Mouse (Mus musculus) embryonic facial prominence, embryonic 10.5 days (tissue): Measurements from ENCODE around the gene Rnf223. TPM values are rescaled to one million over a fixed set of nuclear protein-coding genes. Genes with fewer than 3 reads are reported as not detected.
A peak's percentile ranks its signal among the peaks of the same experiment; 100 is the strongest.
"Not testable (repeated sequence)": the region's sequence is repeated elsewhere in the genome, so short reads cannot be mapped to it uniquely, and the experiment has no call there.

Source experiments
- DNase-seq: peaks from one replicate; pipeline ENCODE4 v3.0.0-alpha.2; 2017; ENCODE audit warnings: low spot score
- H3K27ac ChIP-seq: fragments of 300-500 bp; sonication (generic); replicated peaks from 2 replicates; pipeline ENCODE4 v1.5.1; 2016; ENCODE audit warnings: mild to moderate bottlenecking
- H3K27me3 ChIP-seq: fragments of 300-500 bp; sonication (generic); replicated peaks from 2 replicates; pipeline ENCODE4 v1.6.1; 2016; ENCODE audit warnings: low read depth, mild to moderate bottlenecking; ENCODE audit not compliant: poor library complexity, severe bottlenecking
- H3K36me3 ChIP-seq: fragments of 300-500 bp; sonication (generic); replicated peaks from 2 replicates; pipeline ENCODE4 v1.6.1; 2016; ENCODE audit warnings: mild to moderate bottlenecking, moderate library complexity
- H3K4me1 ChIP-seq: fragments of 300-500 bp; sonication (generic); 2 replicates; pipeline ENCODE4 v1.6.1; 2016
- H3K4me3 ChIP-seq: fragments of 300-500 bp; sonication (generic); 2 replicates; pipeline ENCODE4 v1.5.1; 2016; ENCODE audit warnings: mild to moderate bottlenecking, moderate library complexity
- H3K9me3 ChIP-seq: fragments of 300-500 bp; sonication (generic); 2 replicates; pipeline ENCODE4 v1.6.1; 2016; ENCODE audit warnings: mild to moderate bottlenecking
- WGBS: fragments of 180-500 bp; shearing (Covaris S2); methylation state at CpG from one replicate; pipeline ENCODE4 v1.1.7; 2016; 5-methylcytosine and 5-hydroxymethylcytosine counted together
- polyA plus RNA-seq: library from polyadenylated mRNA; unstranded; fragments of >200 nt; fragmentation: Nextera tagmentation; extraction: Ambion mirVana; gene quantifications from 2 replicates; pipeline ENCODE4 v1.2.1, GENCODE M21; 2016

The Rnf223 gene
- polyA plus RNA-seq, 1 experiment from 2014 or later: 0.70 TPM

GRCm38 (mm10) chr4:156135112-156135511, 4.8 kb downstream of the Rnf223 start:
- H3K9me3 ChIP-seq: peaks cover 14% of the 10 kb centered on the region; the same call in 1 of the 2 replicates
- no peak overlapping the region for H3K4me3 ChIP-seq
- H3K36me3 ChIP-seq: no peaks in the 10 kb centered on the region
- H3K27me3 ChIP-seq: no peaks in the 10 kb centered on the region
- 93% methylated on average over 13 of the region's 13 CpGs for WGBS
- no peak overlapping the region for H3K27ac ChIP-seq
- H3K4me1 ChIP-seq: peaks cover 6% of the 10 kb centered on the region
- no peak for DNase-seq

- H3K9me3 ChIP-seq: peaks cover 14% of the 10 kb centered on the region; the same call in 1 of the 2 replicates
- H3K27me3 ChIP-seq: no peaks in the 10 kb centered on the region
- 94% methylated on average over 14 of the region's 14 CpGs for WGBS
- H3K4me3 ChIP-seq: no peak overlapping the region
- no peak for DNase-seq
- no peak overlapping the region for H3K27ac ChIP-seq
- H3K4me1 ChIP-seq: peaks cover 6% of the 10 kb centered on the region
- no peaks in the 10 kb centered on the region for H3K36me3 ChIP-seq
Measured at GRCm38 (mm10) chr4:156135801-156136200, 5.5 kb downstream of the Rnf223 start.

GRCm38 (mm10) chr4:156136285-156137100, 6.2 kb downstream of the Rnf223 start:
- WGBS: 95% methylated on average over 30 of the region's 30 CpGs
- Histone ChIP-seq H3K27ac (no peak overlapping the region), H3K4me3 (no peak overlapping the region), H3K27me3 (no peaks in the 10 kb centered on the region), H3K9me3 (peaks cover 14% of the 10 kb centered on the region; the same call in 1 of the 2 replicates), H3K36me3 (no peaks in the 10 kb centered on the region), H3K4me1 (peaks cover 6% of the 10 kb centered on the region)
- no peak for DNase-seq

- not testable (repeated sequence) for H3K4me3 ChIP-seq, H3K27ac ChIP-seq, DNase-seq, H3K27me3 ChIP-seq, H3K4me1 ChIP-seq, H3K36me3 ChIP-seq
- H3K9me3 ChIP-seq: peaks cover 13% of the 10 kb centered on the region; the same call in 1 of the 2 replicates
- WGBS: 90% methylated on average over 10 of the region's 10 CpGs
Measured at GRCm38 (mm10) chr4:156150887-156151286, 20.6 kb downstream of the Rnf223 start.

- Histone ChIP-seq H3K9me3 (peaks cover 31% of the 10 kb centered on the region), H3K27me3 (no peaks in the 10 kb centered on the region), H3K4me1 (no peaks in the 10 kb centered on the region), H3K4me3 (no peak overlapping the region), H3K36me3 (no peaks in the 10 kb centered on the region), H3K27ac (no peak overlapping the region)
- WGBS: 93% methylated on average over 3 of the region's 3 CpGs
- DNase-seq: peak; percentile 5
Measured at GRCm38 (mm10) chr4:156154771-156155170, 24.5 kb downstream of the Rnf223 start.

- Histone ChIP-seq H3K27ac (no peak overlapping the region), H3K36me3 (peaks cover 98% of the 10 kb centered on the region), H3K4me3 (no peak overlapping the region), H3K27me3 (no peaks in the 10 kb centered on the region), H3K9me3 (peaks cover 18% of the 10 kb centered on the region), H3K4me1 (no peaks in the 10 kb centered on the region)
- 89% methylated on average over 9 of the region's 9 CpGs for WGBS
- DNase-seq: no peak
Measured at GRCm38 (mm10) chr4:156166477-156166876, 36.2 kb downstream of the Rnf223 start.

GRCm38 (mm10) chr4:156168611-156169010, 38.3 kb downstream of the Rnf223 start:
- no peak for DNase-seq
- Histone ChIP-seq H3K4me3 (no peak overlapping the region), H3K27me3 (no peaks in the 10 kb centered on the region), H3K9me3 (no peaks in the 10 kb centered on the region), H3K36me3 (peaks cover 100% of the 10 kb centered on the region), H3K27ac (no peak overlapping the region), H3K4me1 (no peaks in the 10 kb centered on the region)
- 91% methylated on average over 8 of the region's 8 CpGs for WGBS

GRCm38 (mm10) chr4:156169129-156169528, 38.8 kb downstream of the Rnf223 start:
- no peaks in the 10 kb centered on the region for H3K27me3 ChIP-seq
- 95% methylated on average over 10 of the region's 10 CpGs for WGBS
- no peak overlapping the region for H3K27ac ChIP-seq
- no peak overlapping the region for H3K4me3 ChIP-seq
- H3K4me1 ChIP-seq: no peaks in the 10 kb centered on the region
- peaks cover 100% of the 10 kb centered on the region for H3K36me3 ChIP-seq
- no peak for DNase-seq
- no peaks in the 10 kb centered on the region for H3K9me3 ChIP-seq

- no peaks in the 10 kb centered on the region for H3K4me1 ChIP-seq
- no peaks in the 10 kb centered on the region for H3K9me3 ChIP-seq
- WGBS: 95% methylated on average over 11 of the region's 11 CpGs
- no peak overlapping the region for H3K27ac ChIP-seq
- DNase-seq: no peak
- H3K4me3 ChIP-seq: no peak overlapping the region
- peaks cover 100% of the 10 kb centered on the region for H3K36me3 ChIP-seq
- no peaks in the 10 kb centered on the region for H3K27me3 ChIP-seq
Measured at GRCm38 (mm10) chr4:156171828-156172227, 41.5 kb downstream of the Rnf223 start.

- Histone ChIP-seq H3K9me3 (no peaks in the 10 kb centered on the region), H3K27me3 (no peaks in the 10 kb centered on the region), H3K27ac (no peak overlapping the region), H3K36me3 (peaks cover 100% of the 10 kb centered on the region), H3K4me1 (peaks cover 4% of the 10 kb centered on the region; the same call in 1 of the 2 replicates), H3K4me3 (no peak overlapping the region)
- DNase-seq: no peak
- WGBS: 95% methylated on average over 9 of the region's 9 CpGs
Measured at GRCm38 (mm10) chr4:156177630-156178029, 47.3 kb downstream of the Rnf223 start.

Other genes with a start within 250 kb of the Rnf223 start
- 50.1 and 52.7 TPM in 2 replicates for gene Pusl1, start 238.7 kb upstream of the Rnf223 start, polyA plus RNA-seq
- 24.1 and 28.0 TPM in 2 replicates for gene Acap3, start 238.7 kb upstream of the Rnf223 start, polyA plus RNA-seq
- gene Ube2j2, start 186.7 kb upstream of the Rnf223 start, polyA plus RNA-seq: 146 and 151 TPM in 2 replicates
- gene C1qtnf12, start 168.2 kb upstream of the Rnf223 start, polyA plus RNA-seq: 22.7 and 23.6 TPM in 2 replicates
- gene B3galt6, start 137.9 kb upstream of the Rnf223 start, polyA plus RNA-seq: 12.7 and 15.7 TPM in 2 replicates
- gene Sdf4, start 137.6 kb upstream of the Rnf223 start, polyA plus RNA-seq: 132 and 138 TPM in 2 replicates
- 1.1 and 1.4 TPM in 2 replicates for gene Tnfrsf4, start 116.7 kb upstream of the Rnf223 start, polyA plus RNA-seq
- gene Tnfrsf18, start 104.3 kb upstream of the Rnf223 start, polyA plus RNA-seq: 1.2 and 1.4 TPM in 2 replicates
- gene Ttll10, start 71.1 kb upstream of the Rnf223 start, polyA plus RNA-seq: 0.69 and 0.95 TPM in 2 replicates
- gene 9430015G10Rik, start 20.5 kb upstream of the Rnf223 start, polyA plus RNA-seq: 73.9 and 76.9 TPM in 2 replicates
- gene Agrn, start 67.0 kb downstream of the Rnf223 start, polyA plus RNA-seq: 59.0 and 61.7 TPM in 2 replicates
- 0.34 and 0.47 TPM in 2 replicates for gene Isg15, start 70.3 kb downstream of the Rnf223 start, polyA plus RNA-seq
- 2.2 and 2.7 TPM in 2 replicates for gene AW011738, start 72.8 kb downstream of the Rnf223 start, polyA plus RNA-seq
- 0.60 and 0.65 TPM in 2 replicates for gene Perm1, start 85.4 kb downstream of the Rnf223 start, polyA plus RNA-seq
- 22.5 and 23.9 TPM in 2 replicates for gene Plekhn1, start 104.3 kb downstream of the Rnf223 start, polyA plus RNA-seq
- 110 and 120 TPM in 2 replicates for gene Noc2l, start 105.5 kb downstream of the Rnf223 start, polyA plus RNA-seq
- gene Samd11, start 125.1 kb downstream of the Rnf223 start, polyA plus RNA-seq: 1.2 and 1.6 TPM in 2 replicates
- not detected in 2 replicates for gene Vmn2r-ps159, start 200.6 kb downstream of the Rnf223 start, polyA plus RNA-seq